Mouse (Mus musculus) kidney, postnatal 25 days (tissue): Measurements from ENCODE around the gene Slc13a2.
A peak's percentile ranks its signal among the peaks of the same experiment; 100 is the strongest.

ENCODE experiments used
- DNase-seq, 2 experiments: peaks; one replicate each; pipeline ENCODE4 v3.0.0; 2021; ENCODE audit warnings: mixed read lengths in 2 of 2

The Slc13a2 gene

DNA sequence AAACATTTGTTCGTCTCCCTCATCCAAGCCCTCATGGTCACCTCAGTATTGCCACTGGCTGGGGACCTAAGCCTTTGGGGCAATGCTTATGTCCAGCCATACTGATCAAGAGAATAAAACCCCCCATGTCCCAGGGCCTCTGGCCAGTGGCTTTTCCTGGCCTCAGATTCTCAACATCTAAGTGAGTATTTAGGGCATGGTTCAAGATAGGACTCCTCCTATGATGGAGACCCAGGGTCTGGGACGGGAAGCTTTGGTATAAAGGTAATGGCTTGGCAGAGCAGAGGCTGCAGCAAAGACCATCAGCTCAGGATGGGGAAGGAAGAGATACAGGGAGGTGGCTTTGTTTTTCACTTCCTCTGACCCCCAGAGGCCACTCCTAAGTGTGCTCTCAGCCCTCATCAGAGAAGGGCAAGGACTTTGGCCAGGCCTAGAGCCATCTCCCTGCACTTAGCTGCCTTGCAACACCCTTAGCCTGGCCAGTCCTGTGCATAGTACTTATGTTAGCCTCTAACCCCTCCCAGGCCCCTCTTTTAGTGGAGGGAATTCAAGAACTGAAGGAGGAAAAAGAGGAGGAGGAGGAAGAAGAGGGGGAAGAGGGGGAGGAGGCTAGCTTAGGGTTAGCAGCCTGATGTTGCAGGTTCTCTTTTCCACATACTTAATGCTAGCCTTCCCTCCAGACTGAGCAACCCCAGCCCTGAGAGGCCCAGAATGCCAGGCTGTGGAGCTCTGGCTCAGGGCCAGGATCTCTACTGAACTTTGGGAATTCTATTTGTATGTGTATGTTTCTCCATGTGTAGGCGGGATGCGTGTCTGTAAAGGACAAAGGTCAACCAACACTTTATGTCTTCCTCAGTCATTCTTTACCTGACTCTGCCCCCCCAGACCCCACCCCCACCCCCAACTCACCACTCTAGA, 72.3 kb downstream of the Slc13a2 start:
- peak in 1 of 2 experiments; percentile 50 for DNase-seq

DNA sequence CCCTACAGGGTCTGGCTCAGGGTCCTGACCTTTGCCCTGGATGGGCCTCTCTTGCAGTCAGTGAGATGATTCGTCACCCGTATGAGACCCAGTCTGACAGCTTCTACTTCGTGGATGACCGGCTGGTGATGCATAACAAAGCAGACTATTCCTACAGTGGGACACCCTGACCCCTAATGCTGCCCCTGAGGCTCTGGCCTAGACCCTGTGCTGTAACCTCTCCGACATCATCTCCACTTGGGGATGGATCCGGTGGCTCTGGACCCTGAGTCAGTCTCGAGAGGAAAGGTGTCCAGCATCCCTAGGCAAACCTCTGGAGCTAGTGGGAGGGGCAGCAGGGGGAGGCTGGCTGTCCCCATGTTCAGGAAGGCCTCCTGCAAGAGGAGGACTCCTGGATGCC, 73.5 kb downstream of the Slc13a2 start:
- DNase-seq = peak in 1 of 2 experiments; percentile 33

DNA sequence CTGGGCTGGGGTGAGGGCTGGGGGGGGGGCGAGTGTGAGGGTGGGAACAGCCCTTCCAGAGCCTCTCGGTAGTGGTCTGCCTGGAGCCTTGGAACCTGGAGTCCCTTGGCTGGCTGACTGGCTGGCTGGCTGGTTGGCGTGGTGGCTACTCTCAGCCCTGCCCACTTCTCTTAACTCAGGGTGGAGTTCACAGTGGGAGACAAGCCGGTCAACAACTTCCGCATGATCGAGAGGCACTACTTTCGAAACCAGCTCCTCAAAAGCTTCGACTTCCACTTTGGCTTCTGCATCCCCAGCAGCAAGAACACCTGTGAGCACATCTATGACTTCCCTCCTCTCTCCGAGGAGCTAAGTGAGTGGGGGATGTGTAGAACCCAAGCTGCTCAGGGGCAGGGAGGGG, 74.1 kb downstream of the Slc13a2 start:
- DNase-seq = peak in 1 of 2 experiments; percentile 41
